Mouse (Mus musculus) inflammation-experienced regulatory T-cells (primary cell): ENCODE results near the gene N4bp2l1. TPM values are rescaled to one million over a fixed set of nuclear protein-coding genes. Genes with fewer than 3 reads are reported as not detected.

Source experiments
- polyA plus RNA-seq, 2 experiments: library from polyadenylated mRNA; unstranded; fragments of 100-300 nt; shearing (Covaris generic); gene quantifications; one replicate each; pipeline ENCODE4 v1.2.1; 2017

Gene N4bp2l1
- polyA plus RNA-seq = 100 to 1,000 TPM; 121 to 138 TPM

DNA sequence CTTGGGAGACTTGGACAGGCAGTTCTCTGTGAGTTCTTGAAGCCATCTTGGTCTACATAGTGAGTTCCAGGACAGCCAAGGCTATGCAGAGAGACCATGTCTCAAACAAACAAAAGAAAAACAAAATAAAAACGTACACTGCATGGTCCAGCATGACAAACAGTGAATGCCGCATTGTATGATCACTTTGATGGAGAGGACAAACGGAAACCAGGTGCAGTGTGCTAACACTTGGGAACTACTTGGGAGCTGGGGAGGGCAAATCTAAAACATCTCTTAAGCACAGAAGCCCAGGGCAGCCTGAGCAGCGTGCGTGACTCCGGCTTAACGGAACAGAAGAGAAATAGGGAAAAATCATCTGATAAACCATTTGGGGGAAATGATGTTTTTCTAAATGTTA lies at the start of gene N4bp2l1:
N4bp2l1 (minus strand) TSS at position 101 of the 400 bp plus-strand sequence.

DNA sequence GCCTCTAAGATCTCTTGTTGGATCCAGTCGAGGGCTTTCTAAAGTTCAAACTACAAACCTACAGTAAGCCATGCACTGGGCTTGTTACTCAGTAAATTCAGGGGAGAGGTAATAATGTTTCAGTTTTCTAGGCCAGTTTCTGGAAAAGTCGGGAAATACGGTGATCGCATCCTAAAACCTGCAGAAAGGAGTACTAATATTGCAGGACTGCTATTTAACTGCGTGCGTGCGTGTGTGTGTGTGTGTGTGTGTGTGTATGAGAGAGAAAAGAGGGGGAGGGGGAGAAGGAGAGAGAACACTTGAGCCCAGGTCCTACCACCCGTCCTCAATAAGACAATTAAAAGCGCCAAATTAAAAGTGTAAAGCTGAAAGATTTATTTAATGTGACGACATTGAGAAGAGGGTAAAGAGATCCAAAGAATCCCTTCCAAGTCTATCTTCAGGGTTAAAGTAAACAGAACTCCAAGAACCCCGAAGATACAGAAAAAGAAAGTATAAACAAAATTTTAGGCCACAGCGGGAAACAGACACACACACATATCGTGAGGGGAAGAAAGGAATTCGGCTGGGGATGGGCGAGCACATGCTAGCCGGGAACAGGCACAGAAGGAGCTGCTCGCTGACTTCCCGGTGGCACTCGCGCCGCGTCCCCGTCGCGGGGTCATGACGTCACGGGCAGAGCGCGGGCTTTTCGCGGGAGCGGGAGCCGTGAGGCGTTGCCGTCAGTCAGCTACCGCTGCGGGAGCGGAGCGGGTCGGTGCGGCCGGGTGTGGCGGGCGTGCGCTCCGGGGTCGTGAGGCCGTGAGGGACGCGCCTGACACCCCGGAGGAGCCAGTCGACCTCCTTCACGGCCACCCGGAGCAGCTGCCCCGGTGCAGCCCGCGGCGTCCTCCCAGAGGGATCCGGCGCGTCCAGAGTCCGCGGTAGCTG lies 74.8 kb downstream of the N4bp2l1 start, which contains the start of gene Brca2:
Brca2 (plus strand) TSS at position 694 of the 930 bp plus-strand sequence.

Other genes with a start within 250 kb of the N4bp2l1 start
- gene Zar1l, start 79.0 kb downstream of the N4bp2l1 start, polyA plus RNA-seq = 1 to 10 TPM in 1 of 2 experiments, not detected in 1; 1.5 TPM
- gene Brca2, start 74.6 kb downstream of the N4bp2l1 start, polyA plus RNA-seq = 1 to 10 TPM; 7.3 to 8.8 TPM
- gene N4bp2l2, start 69.0 kb upstream of the N4bp2l1 start, polyA plus RNA-seq = 100 to 1,000 TPM in 1 of 2 experiments, 10 to 100 TPM in 1; 87.3 to 102 TPM
- gene Pds5b, start 76.6 kb upstream of the N4bp2l1 start, polyA plus RNA-seq = 10 to 100 TPM; 22.7 to 25.3 TPM